Mouse (Mus musculus): Measurements from ENCODE around the gene Gabpb2. TPM values are rescaled to one million over a fixed set of nuclear protein-coding genes. Genes with fewer than 3 reads are reported as not detected.

Gabpb2 gene
- polyA plus RNA-seq, 1 experiment from 2014 or later = 4.7 TPM

GRCm38 (mm10) chr3:95200132-95200531 is 17.6 kb downstream of the Gabpb2 start:
- TF ChIP-seq CTCF (IDR thresholded peaks at IDR 0.05) (no peak), EP300 (IDR thresholded peaks at IDR 0.05) (no peak)
- no peak overlapping the region for H3K9ac ChIP-seq (replicated peaks; ENCODE audit: low read depth)
- ATAC-seq (no peak), DNase-seq (ENCODE audit: low spot score) (no peak)
- no peak overlapping the region for H3K27ac ChIP-seq (ENCODE audit: low read length)
- WGBS = 79% methylated on average over 7 of the region's 7 CpGs
- H3K27me3 ChIP-seq (replicated peaks; ENCODE audit: insufficient read depth, low read length) = no peaks in the 10 kb centered on the region
- no peak overlapping the region for H3K4me3 ChIP-seq (ENCODE audit: low read depth, low read length)
- no peak overlapping the region for H3K4me2 ChIP-seq (replicated peaks; ENCODE audit: low read depth, low read length)
- H3K36me3 ChIP-seq (ENCODE audit: insufficient read depth, low read length) = peaks cover 51% of the 10 kb centered on the region
- no peaks in the 10 kb centered on the region for H3K9me3 ChIP-seq (ENCODE audit: low read length)
- H3K4me1 ChIP-seq (ENCODE audit: insufficient read depth, low read depth, low read length) = no peaks in the 10 kb centered on the region

- H3K27me3 ChIP-seq (replicated peaks; ENCODE audit: insufficient read depth, low read length) = no peaks in the 10 kb centered on the region
- H3K27ac ChIP-seq (ENCODE audit: low read length) = no peak overlapping the region
- ATAC-seq = no peak
- peaks cover 56% of the 10 kb centered on the region for H3K36me3 ChIP-seq (ENCODE audit: insufficient read depth, low read length)
- TF ChIP-seq EP300 (IDR thresholded peaks at IDR 0.05) (no peak), CTCF (IDR thresholded peaks at IDR 0.05) (no peak)
- H3K4me2 ChIP-seq (replicated peaks; ENCODE audit: low read depth, low read length) = no peak overlapping the region
- 71% methylated on average over 1 of the region's 1 CpGs for WGBS
- DNase-seq (ENCODE audit: low spot score) = no peak
- no peaks in the 10 kb centered on the region for H3K9me3 ChIP-seq (ENCODE audit: low read length)
- no peaks in the 10 kb centered on the region for H3K4me1 ChIP-seq (ENCODE audit: insufficient read depth, low read depth, low read length)
- no peak overlapping the region for H3K9ac ChIP-seq (replicated peaks; ENCODE audit: low read depth)
- no peak overlapping the region for H3K4me3 ChIP-seq (ENCODE audit: low read depth, low read length)
Observed at GRCm38 (mm10) chr3:95199101-95199500, 18.6 kb downstream of the Gabpb2 start.

GRCm38 (mm10) chr3:95195772-95196171 is 21.9 kb downstream of the Gabpb2 start:
- TF ChIP-seq CTCF (IDR thresholded peaks at IDR 0.05) (no peak), EP300 (IDR thresholded peaks at IDR 0.05) (no peak)
- Histone ChIP-seq H3K4me2 (replicated peaks; ENCODE audit: low read depth, low read length) (no peak overlapping the region), H3K9me3 (ENCODE audit: low read length) (no peaks in the 10 kb centered on the region), H3K36me3 (ENCODE audit: insufficient read depth, low read length) (peaks cover 32% of the 10 kb centered on the region), H3K27ac (ENCODE audit: low read length) (no peak overlapping the region), H3K4me3 (ENCODE audit: low read depth, low read length) (no peak overlapping the region), H3K4me1 (ENCODE audit: insufficient read depth, low read depth, low read length) (no peaks in the 10 kb centered on the region), H3K27me3 (replicated peaks; ENCODE audit: insufficient read depth, low read length) (no peaks in the 10 kb centered on the region), H3K9ac (replicated peaks; ENCODE audit: low read depth) (no peak overlapping the region)
- whole genome bisulfite sequencing = 86% methylated on average over 2 of the region's 2 CpGs
- ATAC-seq (no peak), DNase-seq (ENCODE audit: low spot score) (no peak)

- TF ChIP-seq EP300 (IDR thresholded peaks at IDR 0.05) (no peak), CTCF (IDR thresholded peaks at IDR 0.05) (no peak)
Observed at GRCm38 (mm10) chr3:95194721-95195135, 23.0 kb downstream of the Gabpb2 start.

GRCm38 (mm10) chr3:95186888-95187287 is 30.8 kb downstream of the Gabpb2 start:
- no peak overlapping the region for H3K4me3 ChIP-seq (ENCODE audit: low read depth, low read length)
- H3K36me3 ChIP-seq (ENCODE audit: insufficient read depth, low read length) = peaks cover 29% of the 10 kb centered on the region
- no peaks in the 10 kb centered on the region for H3K9me3 ChIP-seq (ENCODE audit: low read length)
- ATAC-seq (no peak), DNase-seq (ENCODE audit: low spot score) (no peak)
- H3K27ac ChIP-seq (ENCODE audit: low read length) = no peak overlapping the region
- no peaks in the 10 kb centered on the region for H3K4me1 ChIP-seq (ENCODE audit: insufficient read depth, low read depth, low read length)
- H3K9ac ChIP-seq (replicated peaks; ENCODE audit: low read depth) = no peak overlapping the region
- WGBS = 70% methylated on average over 6 of the region's 6 CpGs
- H3K27me3 ChIP-seq (replicated peaks; ENCODE audit: insufficient read depth, low read length) = no peaks in the 10 kb centered on the region
- TF ChIP-seq EP300 (IDR thresholded peaks at IDR 0.05) (no peak), CTCF (IDR thresholded peaks at IDR 0.05) (no peak)
- no peak overlapping the region for H3K4me2 ChIP-seq (replicated peaks; ENCODE audit: low read depth, low read length)

More at GRCm38 (mm10) chr3:95194721-95195135, 23.0 kb downstream of the Gabpb2 start:
- Histone ChIP-seq H3K27me3 (replicated peaks; ENCODE audit: insufficient read depth, low read length) (no peaks in the 10 kb centered on the region), H3K4me2 (replicated peaks; ENCODE audit: low read depth, low read length) (no peak overlapping the region), H3K36me3 (ENCODE audit: insufficient read depth, low read length) (peaks cover 28% of the 10 kb centered on the region), H3K4me1 (ENCODE audit: insufficient read depth, low read depth, low read length) (no peaks in the 10 kb centered on the region), H3K27ac (ENCODE audit: low read length) (no peak overlapping the region), H3K4me3 (ENCODE audit: low read depth, low read length) (no peak overlapping the region), H3K9ac (replicated peaks; ENCODE audit: low read depth) (no peak overlapping the region), H3K9me3 (ENCODE audit: low read length) (no peaks in the 10 kb centered on the region)
- no peak for DNase-seq (ENCODE audit: low spot score)
- ATAC-seq = no peak
- WGBS = 77% methylated on average over 6 of the region's 6 CpGs

- 58% methylated on average over 2 of the region's 2 CpGs for WGBS
- Histone ChIP-seq H3K9me3 (ENCODE audit: low read length) (no peaks in the 10 kb centered on the region), H3K4me1 (ENCODE audit: insufficient read depth, low read depth, low read length) (no peaks in the 10 kb centered on the region), H3K27ac (ENCODE audit: low read length) (peak overlapping the region; percentile 14; the same call in 1 of the 2 replicates), H3K4me3 (ENCODE audit: low read depth, low read length) (no peak overlapping the region), H3K27me3 (replicated peaks; ENCODE audit: insufficient read depth, low read length) (no peaks in the 10 kb centered on the region), H3K9ac (replicated peaks; ENCODE audit: low read depth) (no peak overlapping the region), H3K4me2 (replicated peaks; ENCODE audit: low read depth, low read length) (no peak overlapping the region), H3K36me3 (ENCODE audit: insufficient read depth, low read length) (peaks cover 29% of the 10 kb centered on the region)
- peak; percentile 68 for DNase-seq (ENCODE audit: low spot score)
- peak; percentile 93 for ATAC-seq
- TF ChIP-seq CTCF (IDR thresholded peaks at IDR 0.05) (no peak), EP300 (IDR thresholded peaks at IDR 0.05) (no peak)
Observed at GRCm38 (mm10) chr3:95186100-95186499, 31.6 kb downstream of the Gabpb2 start.

Measured in lung, postnatal 0 days (tissue).